In the genomic region with DNA sequence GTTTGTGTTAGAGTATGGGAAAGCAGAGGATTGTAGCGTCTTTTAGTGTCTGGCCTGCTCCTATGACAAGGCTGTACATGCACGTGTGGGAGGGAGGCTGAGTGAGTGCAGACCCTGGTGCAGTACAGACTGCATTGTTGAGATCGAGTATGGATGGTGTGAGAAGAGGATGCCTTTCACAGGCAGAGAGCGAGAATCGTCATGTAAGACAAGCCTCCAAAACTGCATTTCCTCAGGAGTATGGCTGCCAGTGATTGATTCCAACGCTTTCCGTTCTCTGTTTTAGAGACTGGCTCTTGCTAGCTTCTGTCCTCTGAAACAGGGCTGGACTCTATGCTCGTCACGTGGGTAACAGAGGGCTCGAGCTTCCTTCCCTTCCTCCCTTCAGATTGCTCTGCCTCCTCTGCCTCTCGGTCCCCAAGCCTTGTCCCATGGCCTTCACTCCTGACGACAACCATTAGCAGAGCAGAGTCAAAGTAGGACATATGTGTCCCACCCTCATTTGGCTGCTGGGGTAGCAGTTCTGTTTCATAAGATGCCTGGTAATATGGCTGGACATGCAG, we compare ENCODE assay signal across 8 mouse cellular contexts. TPM values are rescaled to one million over a fixed set of nuclear protein-coding genes. Genes with fewer than 3 reads are reported as not detected.
DNase-seq lines count a peak whose midpoint lies in the region; ATAC-seq and TF ChIP-seq lines count a peak whose summit lies in the region.

No protein-coding gene starts in this region.

- peak overlapping the region; percentile 28 for H3K4me2 ChIP-seq in intestine, embryonic 14.5 days (ENCODE audit: low read length)
- no peak overlapping the region for H3K4me2 ChIP-seq in intestine, postnatal 0 days (replicated peaks; ENCODE audit: low read depth)
- peak overlapping the region; percentile 28; the same call in 1 of the 2 replicates for H3K4me2 ChIP-seq in heart, embryonic 13.5 days
- H3K4me2 ChIP-seq in liver, embryonic 13.5 days = peak overlapping the region; percentile 63

- ATAC-seq in intestine, embryonic 14.5 days (replicated peaks; ENCODE audit: low FRiP score, low TSS enrichment, low read depth) = no peak
- ATAC-seq in intestine, postnatal 0 days = no peak
- peak; percentile 3; the same call in 1 of the 2 replicates for ATAC-seq in heart, embryonic 13.5 days (ENCODE audit: extremely low read depth, insufficient number of reproducible peaks, low FRiP score, low TSS enrichment)
- no peak for ATAC-seq in liver, embryonic 13.5 days (ENCODE audit: low read depth)
- ATAC-seq in activated CD4-positive, CD25-positive, alpha-beta regulatory T cell, adult 4 months = no peak

- no peaks in the 10 kb centered on the region for H3K27me3 ChIP-seq in intestine, embryonic 14.5 days (replicated peaks; ENCODE audit: control insufficient read depth, insufficient read depth, low read length)
- no peaks in the 10 kb centered on the region for H3K27me3 ChIP-seq in intestine, postnatal 0 days (replicated peaks; ENCODE audit: control insufficient read depth, insufficient read depth, low read length)
- no peaks in the 10 kb centered on the region for H3K27me3 ChIP-seq in embryonic facial prominence, embryonic 10.5 days (replicated peaks; ENCODE audit: low read depth, poor library complexity, severe bottlenecking)
- H3K27me3 ChIP-seq in heart, embryonic 13.5 days (replicated peaks) = no peaks in the 10 kb centered on the region
- H3K27me3 ChIP-seq in liver, embryonic 13.5 days = no peaks in the 10 kb centered on the region

- peaks cover 3% of the 10 kb centered on the region; the same call in 1 of the 2 replicates for H3K9me3 ChIP-seq in intestine, embryonic 14.5 days (ENCODE audit: control insufficient read depth, low read length)
- no peaks in the 10 kb centered on the region for H3K9me3 ChIP-seq in intestine, postnatal 0 days (ENCODE audit: control insufficient read depth)
- peaks cover 3% of the 10 kb centered on the region; the same call in 1 of the 2 replicates for H3K9me3 ChIP-seq in embryonic facial prominence, embryonic 10.5 days
- H3K9me3 ChIP-seq in heart, embryonic 13.5 days = peaks cover 4% of the 10 kb centered on the region; the same call in 1 of the 2 replicates
- H3K9me3 ChIP-seq in liver, embryonic 13.5 days (replicated peaks) = no peaks in the 10 kb centered on the region

- TF ChIP-seq CTCF in intestine, postnatal 0 days (IDR thresholded peaks at IDR 0.05; ENCODE audit: low read depth) = no peak

- H3K4me1 ChIP-seq in intestine, embryonic 14.5 days (replicated peaks; ENCODE audit: control insufficient read depth, insufficient read depth, low read length) = peaks cover 53% of the 10 kb centered on the region
- H3K4me1 ChIP-seq in intestine, postnatal 0 days (replicated peaks; ENCODE audit: control insufficient read depth, insufficient read depth, low read length) = peaks cover 6% of the 10 kb centered on the region
- H3K4me1 ChIP-seq in embryonic facial prominence, embryonic 10.5 days = peaks cover 85% of the 10 kb centered on the region
- H3K4me1 ChIP-seq in heart, embryonic 13.5 days = peaks cover 86% of the 10 kb centered on the region
- peaks cover 96% of the 10 kb centered on the region for H3K4me1 ChIP-seq in liver, embryonic 13.5 days (replicated peaks)

- H3K27ac ChIP-seq in intestine, embryonic 14.5 days (ENCODE audit: low read depth) = peak overlapping the region; percentile 39; the same call in 1 of the 2 replicates
- no peak overlapping the region for H3K27ac ChIP-seq in intestine, postnatal 0 days (ENCODE audit: low read depth, low read length)
- peak overlapping the region; percentile 63; the same call in 1 of the 2 replicates for H3K27ac ChIP-seq in embryonic facial prominence, embryonic 10.5 days (replicated peaks)
- H3K27ac ChIP-seq in heart, embryonic 13.5 days (replicated peaks) = peak overlapping the region; percentile 44
- peak overlapping the region; percentile 94 for H3K27ac ChIP-seq in liver, embryonic 13.5 days

- H3K36me3 ChIP-seq in intestine, embryonic 14.5 days (ENCODE audit: control insufficient read depth, insufficient read depth, low read length) = no peaks in the 10 kb centered on the region
- H3K36me3 ChIP-seq in intestine, postnatal 0 days (ENCODE audit: control insufficient read depth, insufficient read depth) = no peaks in the 10 kb centered on the region
- 0 out of 2 replicates have a peak, but pooled peaks cover 6% of the 10 kb centered on the region for H3K36me3 ChIP-seq in embryonic facial prominence, embryonic 10.5 days (replicated peaks)
- H3K36me3 ChIP-seq in heart, embryonic 13.5 days = no peaks in the 10 kb centered on the region
- H3K36me3 ChIP-seq in liver, embryonic 13.5 days = peaks cover 16% of the 10 kb centered on the region

- no peak overlapping the region for H3K9ac ChIP-seq in intestine, embryonic 14.5 days (ENCODE audit: low read length)
- H3K9ac ChIP-seq in intestine, postnatal 0 days (ENCODE audit: low read depth, low read length) = no peak overlapping the region
- peak overlapping the region; percentile 33; the same call in 1 of the 2 replicates for H3K9ac ChIP-seq in heart, embryonic 13.5 days
- H3K9ac ChIP-seq in liver, embryonic 13.5 days = peak overlapping the region; percentile 44

- no peak overlapping the region for H3K4me3 ChIP-seq in intestine, embryonic 14.5 days (ENCODE audit: low read depth, low read length)
- no peak overlapping the region for H3K4me3 ChIP-seq in intestine, postnatal 0 days (ENCODE audit: low read depth, low read length)
- H3K4me3 ChIP-seq in embryonic facial prominence, embryonic 10.5 days = no peak overlapping the region
- no peak overlapping the region for H3K4me3 ChIP-seq in heart, embryonic 13.5 days
- no peak overlapping the region for H3K4me3 ChIP-seq in liver, embryonic 13.5 days (replicated peaks)

- no peak for DNase-seq in intestine, embryonic 14.5 days (ENCODE audit: low spot score)
- DNase-seq in embryonic facial prominence, embryonic 10.5 days (ENCODE audit: low spot score) = no peak
- DNase-seq in liver, embryonic 13.5 days = no peak
- DNase-seq in spleen, adult 18-20 months = no peak
- no peak for DNase-seq in right cerebral cortex, postnatal 36 days (ENCODE audit: low spot score in 2 of 2)

- WGBS in intestine, embryonic 14.5 days = 39% methylated on average over 12 of the region's 12 CpGs
- 62% methylated on average over 12 of the region's 12 CpGs for whole genome bisulfite sequencing in intestine, postnatal 0 days
- WGBS in embryonic facial prominence, embryonic 10.5 days = 44% methylated on average over 12 of the region's 12 CpGs
- WGBS in heart, embryonic 13.5 days = 44% methylated on average over 12 of the region's 12 CpGs
- 61% methylated on average over 12 of the region's 12 CpGs for WGBS in liver, embryonic 13.5 days (ENCODE audit: insufficient replicate concordance)

RNA-seq across cellular contexts. Expression of gene Cyth3, which starts 12.4 kb away (rescaled TPM):
- polyA plus RNA-seq in intestine, embryonic 14.5 days (2014; fragmentation: Nextera tagmentation; extraction: Ambion mirVana) = 51.6 and 52.2 TPM in 2 replicates
- 21.1 and 22.6 TPM in 2 replicates for polyA plus RNA-seq in intestine, postnatal 0 days (2015; fragmentation: Nextera tagmentation; extraction: Ambion mirVana)
- polyA plus RNA-seq in embryonic facial prominence, embryonic 10.5 days (2016; fragmentation: Nextera tagmentation; extraction: Ambion mirVana) = 40.4 and 48.1 TPM in 2 replicates
- polyA plus RNA-seq in heart, embryonic 13.5 days (2015; fragmentation: Nextera tagmentation; extraction: Ambion mirVana) = 36.8 and 41.4 TPM in 2 replicates
- polyA plus RNA-seq in liver, embryonic 13.5 days (2015; fragmentation: Nextera tagmentation; extraction: Ambion mirVana) = 35.0 and 42.2 TPM in 2 replicates
- 10 to 100 TPM; 30.3 to 32.8 TPM for polyA plus RNA-seq in activated CD4-positive, CD25-positive, alpha-beta regulatory T cell, adult 4 months (2017; shearing (Covaris generic))

Comparison
In these comparisons a context has a peak if more than half of its experiments do, and no peak if none do; other contexts are left out.
1. H3K9ac ChIP-seq: peak in heart, embryonic 13.5 days (single experiment) and liver, embryonic 13.5 days (single experiment); none in intestine, embryonic 14.5 days (single experiment) and intestine, postnatal 0 days (single experiment).